ENCODE assay signal across 15 mouse cellular contexts in genomic region chr14:108792445-108792844, GRCm38 (mm10).
"Had no signal": no experiment of that assay in that cellular context is flagged by ENCODE, and none has a peak within 500 bp of the region (broad histone marks: within the 10 kb centered on the region; RNA-seq: fewer than 3 reads in every experiment).

No protein-coding gene starts in this region.

- H3K4me1 ChIP-seq: neural tube, embryonic 12.5 days; stomach, embryonic 15.5 days had no signal

- H3K9me3 ChIP-seq: neural tube, embryonic 12.5 days; stomach, embryonic 15.5 days had no signal

- H3K27me3 ChIP-seq: neural tube, embryonic 12.5 days; stomach, embryonic 15.5 days had no signal

- H3K4me2 ChIP-seq: neural tube, embryonic 12.5 days; stomach, embryonic 15.5 days had no signal

- H3K9ac ChIP-seq: neural tube, embryonic 12.5 days; stomach, embryonic 15.5 days had no signal

- H3K4me3 ChIP-seq: neural tube, embryonic 12.5 days; stomach, embryonic 15.5 days had no signal

- H3K36me3 ChIP-seq: neural tube, embryonic 12.5 days; stomach, embryonic 15.5 days had no signal

- DNase-seq: retina, postnatal 1 day; right cerebral cortex, adult 18-20 months; right cerebral cortex, postnatal 14 days; right cerebral cortex, postnatal 25 days; right cerebral cortex, postnatal 4 days; spleen, adult 18-20 months; thymus, adult 18-20 months; thymus, adult 2 months; thymus, postnatal 14 days; thymus, postnatal 25 days; thymus, postnatal 36 days; thymus, postnatal 4 days had no signal

- H3K27ac ChIP-seq: neural tube, embryonic 12.5 days; stomach, embryonic 15.5 days; stomach, postnatal 0 days had no signal
